Mouse (Mus musculus): ENCODE measurements around the gene Stub1.

DNA sequence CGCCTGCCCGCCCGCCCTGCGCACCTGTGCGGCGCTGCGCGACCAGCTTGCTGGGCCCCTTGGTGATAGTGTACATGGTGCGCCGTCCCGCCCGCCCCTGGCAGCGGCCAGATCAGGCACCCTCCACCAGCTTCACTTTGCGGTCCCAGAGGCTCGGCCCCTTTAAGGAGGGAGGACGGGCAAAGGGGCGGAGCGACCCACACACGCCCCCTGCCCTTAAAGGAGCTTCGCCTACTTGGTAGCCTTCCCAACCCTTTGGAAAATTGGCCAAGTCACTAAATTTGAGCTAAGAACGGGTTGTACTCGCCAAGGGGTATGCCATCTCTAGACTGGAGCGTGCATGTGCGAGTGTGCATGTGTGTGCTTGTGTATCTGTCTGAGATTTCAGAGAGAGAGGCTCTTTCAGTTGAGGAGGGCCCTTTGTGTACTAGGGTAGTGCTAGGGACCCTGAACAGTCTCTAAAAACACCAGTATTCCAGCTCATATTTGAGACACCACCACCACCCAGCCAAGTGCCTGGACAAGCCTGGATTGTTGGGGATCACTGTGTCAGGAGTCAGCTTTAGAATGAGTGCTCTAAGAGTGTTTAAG, 35.5 kb upstream of the Stub1 start, which contains the start of gene Mcrip2:
- TF ChIP-seq CTCF (conservative IDR thresholded peaks at IDR 0.05; ENCODE audit: low read length) (no peak), NANOG (IDR thresholded peaks at IDR 0.05; ENCODE audit: borderline replicate concordance, low read length) (no peak)
